Mouse (Mus musculus): ENCODE measurements around the gene Btbd35f20. TPM values are rescaled to one million over a fixed set of nuclear protein-coding genes. Genes with fewer than 3 reads are reported as not detected.

Btbd35f20 gene
- polyA plus RNA-seq (2014; fragmentation: Illumina TruSeq; extraction: RNeasy Lipid Tissue Mini Kit (QIAGEN cat#74804); ENCODE audit: low read depth, low replicate concordance), result not detected

DNA sequence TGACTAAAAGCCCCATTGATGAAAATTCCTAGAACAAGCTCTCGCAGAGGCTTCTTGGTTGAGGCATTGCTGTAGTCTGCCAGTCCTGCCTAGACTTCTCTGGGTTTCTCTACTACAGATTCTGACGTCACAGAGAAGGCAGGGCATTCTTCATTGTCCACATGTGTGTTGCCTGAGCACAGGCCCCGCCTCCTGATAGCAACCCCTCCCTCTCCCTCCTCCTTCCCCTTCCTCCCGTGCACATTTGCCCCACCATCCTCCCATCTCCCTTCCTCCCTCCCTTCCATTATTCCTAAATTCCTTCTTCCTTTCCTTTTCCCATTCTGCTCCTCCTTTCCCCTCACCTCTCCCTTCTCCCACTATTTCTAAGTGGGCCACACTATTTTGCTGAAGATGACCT, at the start of gene Btbd35f20:
Gene Btbd35f20 (minus strand): TSS at position 101 of the 400 bp plus-strand sequence.

Other genes with a start within 250 kb of the Btbd35f20 start
- not detected for gene Btbd35f28, start 94.7 kb downstream of the Btbd35f20 start, polyA plus RNA-seq (2014; fragmentation: Illumina TruSeq; extraction: RNeasy Lipid Tissue Mini Kit (QIAGEN cat#74804); ENCODE audit: low read depth, low replicate concordance)
- not detected for gene Btbd35f17, start 79.4 kb upstream of the Btbd35f20 start, polyA plus RNA-seq (2014; fragmentation: Illumina TruSeq; extraction: RNeasy Lipid Tissue Mini Kit (QIAGEN cat#74804); ENCODE audit: low read depth, low replicate concordance)